Mouse (Mus musculus): ENCODE data around the gene Wrnip1. TPM values are rescaled to one million over a fixed set of nuclear protein-coding genes. Genes with fewer than 3 reads are reported as not detected.

Wrnip1 gene
- polyA plus RNA-seq (2015; fragmentation: Nextera tagmentation; extraction: Ambion mirVana): 7.9 and 12.2 TPM in 2 replicates

DNA sequence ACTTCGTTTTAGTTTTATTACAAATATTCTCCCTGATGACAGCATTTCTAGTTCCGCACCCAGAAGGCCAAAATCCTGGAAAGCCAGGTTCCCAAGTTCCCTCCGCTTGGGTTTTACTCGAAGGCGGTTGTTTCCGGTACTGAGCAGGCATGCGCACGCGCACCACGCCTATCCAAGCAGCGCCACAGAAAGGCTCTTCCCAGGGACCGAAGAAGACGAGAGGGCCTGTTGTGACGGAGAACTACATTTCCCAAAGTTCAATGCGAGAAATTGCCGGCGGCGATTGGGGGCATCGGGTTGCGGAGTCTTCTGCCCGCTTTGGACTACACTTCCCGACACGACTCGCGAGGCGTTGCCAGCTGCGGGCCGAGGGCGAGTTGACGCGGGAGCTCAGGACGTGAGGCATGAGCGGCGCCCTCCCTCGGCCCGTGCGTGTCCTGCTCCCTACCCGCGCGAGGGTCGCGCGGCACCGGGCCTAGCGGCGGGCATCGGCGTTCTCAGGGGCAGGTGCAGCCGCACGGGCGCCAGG, at the start of gene Wrnip1:
TSS of gene Wrnip1 (plus strand) at position 346 of the 529 bp plus-strand sequence.
- DNase-seq (peak; percentile 94), ATAC-seq (peak; percentile 96)
- Histone ChIP-seq H3K27me3 (ENCODE audit: insufficient read depth, low read length) (no peaks in the 10 kb centered on the region), H3K4me1 (ENCODE audit: insufficient read depth) (peaks cover 21% of the 10 kb centered on the region), H3K4me2 (ENCODE audit: low read depth, low read length) (peak within 1 kb of the TSS; percentile 86), H3K36me3 (replicated peaks; ENCODE audit: insufficient read depth, low read length) (peaks cover 2% of the 10 kb centered on the region), H3K4me3 (ENCODE audit: low read depth, low read length) (peak within 1 kb of the TSS; percentile 82), H3K9me3 (ENCODE audit: low read length) (no peaks in the 10 kb centered on the region), H3K9ac (replicated peaks) (peak within 1 kb of the TSS; percentile 66), H3K27ac (ENCODE audit: low read depth) (peak within 1 kb of the TSS; percentile 65)
- under 1% methylated on average over 46 of the region's 51 CpGs for WGBS (ENCODE audit: insufficient replicate concordance)
- TF ChIP-seq EP300 (IDR thresholded peaks at IDR 0.05; ENCODE audit: low read depth): no peak
- peak; percentile 55 for TF ChIP-seq CTCF (IDR thresholded peaks at IDR 0.05; ENCODE audit: low read depth)

DNA sequence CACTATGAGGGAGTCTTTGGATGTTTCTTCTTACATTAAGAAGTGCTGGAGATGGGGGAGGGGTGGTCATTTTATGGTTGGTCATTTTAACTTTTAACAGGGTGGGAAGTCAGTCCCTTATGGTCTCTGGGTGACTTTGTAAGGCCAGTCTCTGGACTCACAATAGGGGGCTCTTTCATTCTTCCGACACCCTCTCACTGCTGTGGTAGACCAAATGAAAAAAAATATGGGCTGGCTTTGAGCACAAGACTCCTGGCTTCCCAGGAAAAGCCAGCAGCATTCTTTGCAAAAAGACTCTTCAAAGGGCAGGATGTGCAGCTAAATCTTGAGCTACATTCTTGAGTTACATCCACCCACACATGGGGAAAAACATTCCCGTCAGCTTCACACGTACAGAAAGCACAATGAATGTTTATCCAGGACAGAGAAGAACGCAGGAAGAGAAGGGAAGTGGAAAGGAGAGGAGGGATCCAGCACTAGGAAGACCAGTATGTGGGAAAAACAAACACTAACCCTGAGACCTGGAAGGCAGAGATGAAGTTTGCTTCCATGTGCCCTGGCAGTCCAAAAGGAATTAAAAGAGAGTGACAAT, 49.7 kb upstream of the Wrnip1 start:
- Histone ChIP-seq H3K36me3 (replicated peaks; ENCODE audit: insufficient read depth, low read length) (no peaks in the 10 kb centered on the region), H3K9me3 (ENCODE audit: low read length) (no peaks in the 10 kb centered on the region), H3K4me2 (ENCODE audit: low read depth, low read length) (no peak overlapping the region), H3K27ac (ENCODE audit: low read depth) (no peak overlapping the region), H3K4me1 (ENCODE audit: insufficient read depth) (no peaks in the 10 kb centered on the region), H3K4me3 (ENCODE audit: low read depth, low read length) (no peak overlapping the region), H3K27me3 (ENCODE audit: insufficient read depth, low read length) (no peaks in the 10 kb centered on the region), H3K9ac (replicated peaks) (no peak overlapping the region)
- no peak for TF ChIP-seq CTCF (IDR thresholded peaks at IDR 0.05; ENCODE audit: low read depth)
- TF ChIP-seq EP300 (IDR thresholded peaks at IDR 0.05; ENCODE audit: low read depth): no peak
- no peak for DNase-seq
- 38% methylated on average over 4 of the region's 4 CpGs for WGBS (ENCODE audit: insufficient replicate concordance)
- no peak for ATAC-seq

DNA sequence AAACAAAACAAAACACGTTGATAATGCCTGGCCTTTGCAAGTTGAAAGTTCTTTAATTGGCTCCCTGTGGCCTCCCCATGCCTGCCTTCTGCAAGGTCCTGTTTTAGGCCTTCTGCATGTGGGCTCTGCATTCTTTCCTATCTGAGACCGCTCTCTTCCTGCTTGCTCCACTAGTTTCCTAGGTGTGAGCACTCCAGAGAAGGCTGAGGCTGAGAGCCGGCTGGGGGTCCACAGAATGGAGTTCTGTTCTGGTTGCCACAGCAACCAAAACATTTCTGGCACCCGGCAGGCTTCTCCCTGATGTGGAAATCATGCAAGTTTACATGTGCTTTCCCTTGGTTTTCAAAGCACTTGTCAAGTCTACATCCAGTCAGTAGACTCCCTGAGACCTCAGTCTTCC, 42.8 kb upstream of the Wrnip1 start:
- H3K36me3 ChIP-seq (replicated peaks; ENCODE audit: insufficient read depth, low read length): no peaks in the 10 kb centered on the region
- H3K4me3 ChIP-seq (ENCODE audit: low read depth, low read length): no peak overlapping the region
- no peaks in the 10 kb centered on the region for H3K4me1 ChIP-seq (ENCODE audit: insufficient read depth)
- ATAC-seq: no peak
- H3K4me2 ChIP-seq (ENCODE audit: low read depth, low read length): no peak overlapping the region
- H3K9me3 ChIP-seq (ENCODE audit: low read length): no peaks in the 10 kb centered on the region
- TF ChIP-seq CTCF (IDR thresholded peaks at IDR 0.05; ENCODE audit: low read depth) (no peak), EP300 (IDR thresholded peaks at IDR 0.05; ENCODE audit: low read depth) (no peak)
- no peak for DNase-seq
- no peaks in the 10 kb centered on the region for H3K27me3 ChIP-seq (ENCODE audit: insufficient read depth, low read length)
- WGBS (ENCODE audit: insufficient replicate concordance): 40% methylated on average over 4 of the region's 4 CpGs
- H3K9ac ChIP-seq (replicated peaks): no peak overlapping the region
- H3K27ac ChIP-seq (ENCODE audit: low read depth): no peak overlapping the region

DNA sequence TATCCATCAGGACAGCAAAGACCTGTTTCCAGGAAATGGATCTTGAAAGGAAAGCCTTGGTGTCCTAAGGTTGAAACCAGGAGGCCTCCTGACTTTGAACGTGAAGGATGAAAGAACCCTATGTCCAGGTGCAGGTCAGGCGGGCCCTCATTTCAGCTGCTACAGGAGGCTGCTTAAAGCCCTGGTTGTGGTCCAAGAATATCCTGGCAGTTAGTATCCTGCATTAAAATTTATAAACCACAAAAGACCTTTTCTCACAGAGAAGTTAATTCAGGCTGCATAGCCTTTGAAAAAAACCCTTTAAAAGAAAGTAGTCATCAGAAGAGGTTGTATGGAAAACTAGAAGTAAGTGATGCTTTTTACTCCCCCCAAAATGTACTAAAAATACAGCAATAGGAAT, 41.0 kb upstream of the Wrnip1 start:
- Histone ChIP-seq H3K4me3 (ENCODE audit: low read depth, low read length) (no peak overlapping the region), H3K4me2 (ENCODE audit: low read depth, low read length) (no peak overlapping the region), H3K36me3 (replicated peaks; ENCODE audit: insufficient read depth, low read length) (no peaks in the 10 kb centered on the region), H3K27ac (ENCODE audit: low read depth) (no peak overlapping the region), H3K4me1 (ENCODE audit: insufficient read depth) (no peaks in the 10 kb centered on the region), H3K9me3 (ENCODE audit: low read length) (no peaks in the 10 kb centered on the region), H3K27me3 (ENCODE audit: insufficient read depth, low read length) (no peaks in the 10 kb centered on the region), H3K9ac (replicated peaks) (no peak overlapping the region)
- ATAC-seq (no peak), DNase-seq (no peak)
- WGBS (ENCODE audit: insufficient replicate concordance): 84% methylated on average over 2 of the region's 2 CpGs
- no peak for TF ChIP-seq EP300 (IDR thresholded peaks at IDR 0.05; ENCODE audit: low read depth)
- TF ChIP-seq CTCF (IDR thresholded peaks at IDR 0.05; ENCODE audit: low read depth): no peak

DNA sequence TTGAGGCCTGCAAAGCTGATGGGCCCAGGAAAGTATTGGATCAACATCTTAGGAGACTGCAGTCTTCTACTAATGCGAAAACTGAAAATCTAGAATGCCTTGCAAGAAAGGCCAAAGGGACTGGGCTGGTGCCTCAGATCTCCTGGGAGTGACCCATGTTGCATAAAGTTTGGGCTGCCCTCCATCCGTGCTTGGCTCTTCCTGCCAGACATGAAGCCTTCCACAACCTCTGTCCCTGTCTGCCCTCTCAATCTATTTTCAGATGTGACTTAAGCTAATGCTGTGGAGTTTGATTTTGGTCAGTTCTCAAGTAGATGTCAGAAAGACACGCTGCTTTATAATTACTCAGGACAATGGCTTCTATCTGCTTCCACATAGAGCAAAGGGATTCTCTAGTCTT, 38.7 kb upstream of the Wrnip1 start:
- Histone ChIP-seq H3K9ac (replicated peaks) (no peak overlapping the region), H3K4me2 (ENCODE audit: low read depth, low read length) (no peak overlapping the region), H3K27me3 (ENCODE audit: insufficient read depth, low read length) (no peaks in the 10 kb centered on the region), H3K4me3 (ENCODE audit: low read depth, low read length) (no peak overlapping the region), H3K36me3 (replicated peaks; ENCODE audit: insufficient read depth, low read length) (no peaks in the 10 kb centered on the region), H3K9me3 (ENCODE audit: low read length) (no peaks in the 10 kb centered on the region), H3K4me1 (ENCODE audit: insufficient read depth) (no peaks in the 10 kb centered on the region), H3K27ac (ENCODE audit: low read depth) (no peak overlapping the region)
- no peak for TF ChIP-seq EP300 (IDR thresholded peaks at IDR 0.05; ENCODE audit: low read depth)
- TF ChIP-seq CTCF (IDR thresholded peaks at IDR 0.05; ENCODE audit: low read depth): no peak
- 76% methylated on average over 3 of the region's 3 CpGs for WGBS (ENCODE audit: insufficient replicate concordance)
- DNase-seq (no peak), ATAC-seq (no peak)

DNA sequence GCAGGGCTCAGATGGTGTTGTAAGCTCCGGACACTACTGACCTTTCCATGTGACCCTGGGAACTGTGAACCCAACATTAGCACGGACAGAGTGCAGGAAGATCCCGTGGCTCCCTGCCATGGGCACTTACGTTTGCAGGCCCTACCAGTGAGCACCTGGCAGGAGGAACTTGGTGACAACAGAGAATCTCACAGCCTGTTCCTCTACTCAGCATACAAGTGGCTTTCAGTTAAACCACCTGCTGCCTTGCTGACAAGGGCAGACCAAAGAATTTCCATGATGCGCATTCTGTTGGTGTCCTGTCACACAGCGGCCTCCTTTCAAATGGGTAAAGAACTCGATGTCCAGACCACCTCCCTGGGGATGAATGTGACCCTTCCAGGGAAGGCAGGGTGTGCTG, 37.4 kb upstream of the Wrnip1 start:
- WGBS (ENCODE audit: insufficient replicate concordance): 36% methylated on average over 7 of the region's 7 CpGs
- Histone ChIP-seq H3K36me3 (replicated peaks; ENCODE audit: insufficient read depth, low read length) (no peaks in the 10 kb centered on the region), H3K9me3 (ENCODE audit: low read length) (no peaks in the 10 kb centered on the region), H3K4me3 (ENCODE audit: low read depth, low read length) (no peak overlapping the region), H3K9ac (replicated peaks) (no peak overlapping the region), H3K4me1 (ENCODE audit: insufficient read depth) (no peaks in the 10 kb centered on the region), H3K27me3 (ENCODE audit: insufficient read depth, low read length) (no peaks in the 10 kb centered on the region), H3K27ac (ENCODE audit: low read depth) (no peak overlapping the region), H3K4me2 (ENCODE audit: low read depth, low read length) (no peak overlapping the region)
- TF ChIP-seq CTCF (IDR thresholded peaks at IDR 0.05; ENCODE audit: low read depth) (no peak), EP300 (IDR thresholded peaks at IDR 0.05; ENCODE audit: low read depth) (no peak)
- peak; percentile 20 for DNase-seq
- ATAC-seq: peak; percentile 68
